Mouse (Mus musculus) adrenal gland, adult 2 months (tissue): Measurements from ENCODE around the gene Zdhhc12. TPM values are rescaled to one million over a fixed set of nuclear protein-coding genes. Genes with fewer than 3 reads are reported as not detected.
A peak's percentile ranks its signal among the peaks of the same experiment; 100 is the strongest.

Experiments
- DNase-seq: peaks from one replicate; pipeline ENCODE4 v3.0.0; 2021
- polyA plus RNA-seq: library from polyadenylated mRNA; depleted of rRNA; stranded (reverse); fragments of >200 nt; gene quantifications from 2 replicates; pipeline ENCODE4 v1.2.3, GENCODE M21; 2012
- total RNA-seq, 2 experiments: library from RNA; stranded (reverse); gene quantifications; 2 replicates each; pipeline ENCODE4 v1.2.3; 2021

Zdhhc12 gene
- total and polyA plus RNA-seq, 3 experiments: 16.2 to 120 (median 18.9) TPM

DNA sequence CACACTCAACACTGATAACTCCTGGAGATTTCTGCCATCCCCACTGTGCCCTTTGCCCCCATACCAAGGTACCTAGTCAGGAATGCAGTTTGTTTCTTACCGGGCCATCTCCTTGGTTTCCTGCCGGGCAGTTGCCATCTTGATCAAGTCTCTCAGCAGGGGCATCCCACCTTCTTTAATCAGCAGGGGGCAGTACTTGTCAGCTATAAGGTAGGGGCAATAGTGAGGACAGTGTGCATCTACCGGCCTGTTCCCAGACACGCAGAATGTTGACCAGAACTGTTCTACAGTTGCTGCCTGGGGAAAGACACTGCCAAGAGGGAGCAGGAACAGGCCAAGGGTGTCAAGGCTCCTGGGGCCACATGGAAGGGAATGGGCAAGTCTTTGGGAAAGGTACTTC is 6.8 kb upstream of the Zdhhc12 start:
- DNase-seq: no peak

DNA sequence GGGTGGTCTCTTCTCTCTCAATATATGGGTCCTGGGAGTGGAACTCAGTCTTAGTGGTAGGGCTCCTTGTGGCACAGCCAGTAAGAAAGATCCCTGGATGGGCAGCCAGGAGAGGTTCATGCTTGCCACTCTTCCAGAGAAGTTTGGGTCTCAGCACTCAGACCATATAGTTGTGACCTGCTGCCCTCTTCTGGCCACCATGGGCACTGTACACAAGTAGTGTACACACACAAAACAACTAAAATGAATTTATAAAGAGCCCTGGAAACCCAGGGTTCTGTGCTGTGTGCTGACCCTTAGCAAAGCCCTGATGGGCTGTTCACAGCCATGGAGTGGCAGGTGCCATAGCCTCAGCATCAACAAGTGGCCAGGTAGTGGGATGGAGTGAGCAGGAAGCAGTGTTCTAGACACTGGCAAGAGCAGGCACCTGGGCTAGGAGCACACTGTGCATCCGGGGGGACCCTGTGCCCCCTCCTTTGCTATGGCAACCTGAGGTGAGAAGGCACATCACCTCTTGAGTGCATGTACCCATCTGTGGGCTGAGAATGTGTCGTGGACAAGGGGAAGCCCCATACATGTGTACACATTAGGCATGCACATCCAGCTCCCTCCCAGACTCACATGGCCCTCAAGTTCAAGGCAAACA is 2.6 kb upstream of the Zdhhc12 start:
- peak; percentile 65 for DNase-seq

DNA sequence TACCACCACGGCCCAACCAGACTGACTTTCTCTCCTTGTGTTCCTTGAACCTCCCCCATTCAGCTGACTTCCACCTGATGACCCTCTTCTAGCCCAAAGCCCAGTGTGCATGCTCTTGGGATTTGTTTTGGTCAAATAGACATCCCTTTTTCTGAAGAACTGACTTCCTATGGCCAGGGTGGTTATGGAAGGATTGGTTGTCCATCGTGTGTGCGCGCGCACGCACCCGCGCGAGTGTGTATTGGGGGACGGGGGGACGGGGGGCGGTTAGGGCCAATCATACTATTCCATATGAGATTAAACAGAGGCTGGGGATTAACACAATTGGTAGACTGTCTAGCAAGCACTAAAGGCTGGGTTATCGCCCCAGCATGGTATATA is 750 bp upstream of the Zdhhc12 start:
- no peak for DNase-seq

DNA sequence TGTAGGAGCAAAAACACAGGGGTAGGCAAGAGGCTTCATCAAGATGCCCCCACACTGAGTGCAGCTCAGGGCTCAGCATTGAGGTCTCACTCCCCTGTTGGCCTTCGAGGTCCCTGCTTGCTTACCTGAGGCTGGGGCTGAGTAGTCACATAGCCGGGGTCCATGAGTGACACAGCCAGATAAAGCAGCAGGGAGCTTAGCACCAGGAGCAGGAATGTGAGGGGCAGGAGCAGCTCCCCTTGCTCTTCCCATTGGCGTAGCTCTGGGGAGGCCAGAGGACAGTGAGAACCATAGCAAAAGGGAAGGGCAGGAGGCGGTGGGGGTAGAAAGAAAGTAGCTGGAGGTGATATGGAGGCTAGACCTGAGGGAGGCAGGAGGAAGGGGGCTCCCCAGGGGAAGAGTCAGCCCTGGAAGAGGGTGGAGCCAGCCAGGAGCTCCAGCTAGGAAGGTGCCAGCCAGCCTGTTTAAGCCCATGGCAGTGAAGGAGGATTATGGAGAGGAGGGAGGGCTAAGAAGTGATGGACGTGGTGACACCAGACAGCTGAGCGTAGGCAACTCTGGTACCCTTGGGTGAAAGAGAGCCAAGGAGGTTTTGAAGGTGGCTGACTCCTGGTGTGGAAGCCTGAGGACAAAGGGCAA is 1.0 kb downstream of the Zdhhc12 start:
- no peak for DNase-seq

DNA sequence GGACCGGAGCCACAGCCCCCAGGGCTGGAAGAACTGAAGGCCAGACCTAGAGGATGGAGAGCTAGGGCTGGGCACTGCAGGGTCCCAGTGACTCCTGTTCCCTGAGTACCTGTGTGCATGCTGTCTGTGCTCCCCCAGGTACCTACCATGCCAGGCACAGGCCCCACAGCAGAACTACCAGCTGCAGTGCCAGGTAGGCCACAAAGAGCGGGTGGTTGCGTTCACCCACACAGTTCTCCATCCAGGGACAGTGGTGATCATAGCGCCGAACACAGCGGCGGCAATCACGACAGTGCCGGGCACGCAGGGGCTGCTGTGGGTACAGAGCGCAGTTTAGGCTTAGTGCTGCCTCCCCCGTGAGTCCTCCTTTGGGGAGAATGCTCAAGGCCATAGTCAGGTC is 1.9 kb downstream of the Zdhhc12 start:
- DNase-seq: no peak

DNA sequence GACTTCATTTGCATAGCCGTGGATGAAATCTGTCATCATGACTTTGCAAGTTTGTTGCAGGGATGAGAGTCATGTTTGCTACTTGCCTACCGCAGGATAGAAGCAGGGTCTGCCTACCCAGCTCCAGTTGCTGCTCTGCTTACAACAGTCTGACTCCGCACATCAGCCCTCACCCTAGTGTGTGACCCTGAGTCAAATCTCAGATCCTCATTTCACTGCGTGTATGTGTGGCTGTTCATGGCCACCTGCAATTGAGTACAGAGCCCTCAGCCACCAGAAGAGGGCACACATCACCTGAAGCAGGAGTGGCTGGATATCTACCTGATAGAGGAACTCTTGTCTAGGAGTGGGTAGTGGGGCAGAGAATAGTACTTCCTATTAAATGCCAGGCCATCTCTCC is 6.1 kb downstream of the Zdhhc12 start:
- no peak for DNase-seq

DNA sequence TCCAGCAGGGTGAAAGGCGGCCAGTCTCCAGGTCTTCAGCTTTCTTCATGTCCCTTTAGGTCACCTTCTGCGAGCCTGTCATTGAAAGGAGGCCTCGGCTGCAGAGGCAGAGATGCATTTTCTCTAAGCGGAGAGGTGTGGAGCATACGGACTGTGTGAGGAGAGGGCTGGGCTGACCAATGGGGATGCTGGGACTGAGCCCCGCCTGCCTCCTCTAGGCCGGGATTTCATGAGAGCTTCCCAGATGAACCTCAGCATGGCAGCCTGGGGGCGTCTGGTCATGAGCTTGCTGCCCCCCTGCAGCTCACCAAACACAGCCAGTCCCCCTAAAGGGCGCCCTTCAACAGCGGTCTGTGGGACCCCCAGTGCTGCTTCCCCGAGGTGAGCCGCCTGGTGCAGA is 8.8 kb downstream of the Zdhhc12 start:
- no peak for DNase-seq

DNA sequence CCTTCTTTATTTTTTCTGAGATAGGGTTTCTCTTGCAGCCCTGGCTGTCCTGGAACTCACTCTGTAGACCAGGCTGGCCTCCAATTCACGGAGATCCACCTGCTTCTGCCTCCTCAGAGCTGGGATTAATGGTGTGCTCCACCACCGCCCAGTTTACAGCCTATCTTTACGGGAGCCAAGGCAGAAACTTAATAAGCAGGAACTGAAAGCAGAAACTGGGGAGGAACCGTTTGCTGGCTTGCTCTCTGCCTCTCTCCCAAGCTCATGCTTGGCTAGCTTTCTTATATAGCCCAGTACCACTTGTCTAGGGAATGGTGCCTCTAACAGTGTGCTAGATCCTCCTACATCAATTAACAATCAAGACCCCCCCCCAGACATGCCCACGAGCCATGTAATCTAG is 9.3 kb downstream of the Zdhhc12 start:
- DNase-seq: no peak

DNA sequence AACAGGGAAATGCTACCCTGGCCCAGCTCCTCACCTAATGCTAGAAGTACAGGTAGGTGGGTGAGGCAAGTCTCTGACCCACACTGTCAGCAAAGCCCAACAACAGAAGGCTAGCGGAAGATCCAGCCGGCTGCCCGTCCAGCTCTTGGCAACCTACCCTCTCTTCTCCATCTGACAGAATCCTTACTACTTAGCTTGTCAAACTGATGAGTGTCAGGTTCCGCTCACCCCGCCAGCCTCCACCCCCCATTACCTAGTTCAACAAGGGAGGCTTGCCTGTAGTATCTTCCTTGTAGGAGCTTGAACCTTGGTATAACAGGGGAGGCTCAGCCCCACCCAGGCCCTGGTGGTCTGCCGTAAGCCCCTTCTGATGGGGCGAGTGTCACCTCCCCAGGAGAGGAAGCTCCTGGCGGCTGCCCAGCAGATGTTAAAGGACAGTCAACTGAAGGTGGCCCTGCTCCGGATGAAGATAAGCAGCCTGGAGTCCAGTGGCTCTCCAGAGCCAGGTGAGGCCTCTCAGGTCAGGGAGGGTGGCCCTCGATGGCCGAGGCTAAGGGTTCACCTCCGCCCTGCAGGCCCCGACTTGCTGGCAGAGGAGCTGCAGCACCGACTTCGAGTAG is 13.2 kb downstream of the Zdhhc12 start:
- no peak for DNase-seq

DNA sequence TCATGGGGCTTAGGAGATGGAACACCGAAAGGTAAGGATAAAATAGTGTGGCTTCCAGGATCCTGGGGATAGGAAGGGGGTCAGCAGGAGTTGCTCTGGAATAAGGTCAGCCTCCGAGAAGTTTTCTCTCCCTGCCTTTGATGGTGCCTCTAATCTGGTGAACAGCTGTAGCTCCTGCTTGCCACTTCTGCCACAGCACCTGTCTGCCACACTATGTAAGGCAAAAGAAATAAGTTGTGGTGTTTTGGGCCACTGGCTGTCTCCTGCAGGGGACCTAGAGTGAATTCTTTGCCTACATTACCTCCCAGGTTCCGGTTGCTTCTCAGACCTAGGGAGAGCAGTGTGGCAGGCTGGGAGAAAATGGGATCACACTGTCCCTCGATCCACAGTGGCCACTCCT is 14.7 kb downstream of the Zdhhc12 start:
- no peak for DNase-seq

DNA sequence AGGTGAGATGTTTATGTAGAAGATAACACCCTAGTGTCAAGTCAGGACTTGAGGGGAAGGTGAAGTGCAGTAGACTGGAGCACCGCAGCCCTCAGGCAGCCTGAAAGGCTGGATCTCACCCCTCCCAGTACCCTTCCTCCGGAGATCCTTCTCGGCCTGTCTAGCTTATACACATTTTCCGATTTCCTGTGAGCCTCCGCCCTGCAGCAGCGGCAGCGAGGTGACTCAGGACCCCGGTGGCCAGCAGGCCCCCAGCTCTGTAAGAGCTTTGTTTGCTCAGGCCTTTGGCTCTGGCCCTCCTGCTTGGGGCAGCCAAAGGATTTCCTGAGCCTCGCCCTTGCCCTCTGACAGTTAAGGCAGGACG is 15.1 kb downstream of the Zdhhc12 start:
- DNase-seq: peak; percentile 45

DNA sequence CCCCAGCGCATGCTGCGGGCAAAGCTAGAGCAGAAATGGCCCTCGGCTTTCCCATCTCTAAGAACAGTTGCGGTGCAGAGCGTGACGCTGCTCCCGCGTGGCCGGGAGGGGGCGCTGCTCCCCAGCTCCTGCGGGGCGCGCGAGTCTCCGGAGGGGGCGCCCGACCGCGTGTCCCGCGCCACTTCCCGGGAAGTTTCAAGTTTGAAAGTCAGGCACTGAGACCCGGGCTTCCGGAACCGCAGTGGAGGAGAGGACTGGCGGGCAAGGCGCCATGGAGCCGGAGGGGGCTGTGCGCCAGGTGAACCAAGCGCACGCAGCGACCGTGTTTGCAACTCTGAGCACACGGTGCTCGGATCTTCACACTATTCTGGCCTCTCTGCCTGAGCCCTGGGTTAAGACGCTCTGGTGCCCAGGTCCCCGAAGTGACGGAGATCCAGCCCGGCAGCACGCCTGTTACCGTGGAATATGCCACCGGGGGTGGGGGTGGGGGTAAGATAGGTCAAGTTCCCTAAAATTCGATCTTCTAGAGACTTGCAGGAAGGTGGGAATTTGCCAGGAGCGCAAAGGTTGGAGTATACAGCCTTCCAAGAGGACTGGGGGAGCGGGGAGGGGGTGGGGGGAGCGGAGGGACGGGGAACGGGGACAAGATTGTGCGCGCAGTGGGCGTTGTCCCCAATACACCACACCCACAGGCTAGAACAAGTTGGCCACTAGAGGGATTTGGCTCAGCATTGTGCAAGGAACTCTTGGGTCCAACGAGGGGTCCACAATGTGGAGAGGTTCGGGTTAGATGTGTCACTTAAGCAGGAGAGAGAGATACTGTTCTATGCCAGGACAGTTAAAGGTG is 15.7 kb downstream of the Zdhhc12 start, which contains the start of gene Pkn3:
Pkn3 (plus strand) TSS at position 183 of the 847 bp plus-strand sequence.
- peak; percentile 92 for DNase-seq

DNA sequence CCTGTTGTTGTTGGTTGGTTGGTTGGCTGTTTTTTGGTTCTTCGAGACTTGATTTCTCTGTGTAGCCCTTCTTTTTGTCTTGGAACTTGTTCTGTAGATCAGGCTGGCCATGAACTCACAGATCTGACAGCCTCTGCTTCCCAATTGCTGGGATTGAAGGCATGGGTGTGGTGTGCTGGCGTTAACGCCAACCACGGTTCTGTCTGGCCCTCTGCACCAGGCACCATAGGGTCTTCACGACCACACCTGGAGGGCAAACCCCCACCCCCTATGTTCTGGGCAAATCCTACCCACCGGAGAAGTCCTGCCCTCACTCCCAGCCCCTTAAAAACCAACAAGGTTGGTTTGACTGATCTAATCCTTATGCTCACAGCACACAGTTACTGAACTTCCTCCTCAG is 16.5 kb downstream of the Zdhhc12 start:
- no peak for DNase-seq

DNA sequence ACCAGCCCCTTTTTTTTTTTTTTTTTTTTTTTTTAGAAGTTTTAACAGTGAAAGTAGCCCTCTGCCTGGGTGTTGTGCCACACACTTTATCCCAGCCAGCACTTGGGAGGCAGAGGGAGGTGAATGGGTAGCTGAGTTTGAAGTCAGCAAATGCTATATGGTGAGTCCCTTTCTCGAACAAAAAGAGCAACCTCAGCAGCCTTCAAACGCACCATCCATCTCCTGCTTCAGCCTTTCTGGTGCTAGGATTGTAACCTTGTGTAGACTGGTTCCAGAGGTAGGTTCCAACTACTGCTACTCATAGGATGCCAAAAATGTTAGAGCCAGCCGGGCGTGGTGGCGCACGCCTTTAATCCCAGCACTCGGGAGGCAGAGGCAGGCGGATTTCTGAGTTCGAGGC is 17.0 kb downstream of the Zdhhc12 start:
- DNase-seq: no peak

DNA sequence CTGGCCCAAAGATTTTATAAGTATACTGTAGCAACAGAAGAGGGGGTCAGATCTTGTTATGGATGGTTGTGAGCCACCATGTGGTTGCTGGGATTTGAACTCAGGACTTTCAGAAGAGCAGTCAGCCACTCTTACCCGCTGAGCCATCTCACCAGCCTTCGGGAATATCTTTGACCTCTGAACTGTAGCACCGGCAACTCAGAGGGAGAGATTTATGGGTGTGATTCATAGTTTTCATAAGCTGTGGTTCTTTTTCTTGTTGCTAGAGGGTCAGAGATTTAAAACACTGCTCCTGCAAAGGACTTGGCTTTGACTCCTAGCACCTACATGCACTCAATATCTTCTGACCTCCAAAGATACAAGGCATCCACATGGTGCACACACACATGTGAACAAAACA is 17.8 kb downstream of the Zdhhc12 start:
- peak; percentile 57 for DNase-seq

DNA sequence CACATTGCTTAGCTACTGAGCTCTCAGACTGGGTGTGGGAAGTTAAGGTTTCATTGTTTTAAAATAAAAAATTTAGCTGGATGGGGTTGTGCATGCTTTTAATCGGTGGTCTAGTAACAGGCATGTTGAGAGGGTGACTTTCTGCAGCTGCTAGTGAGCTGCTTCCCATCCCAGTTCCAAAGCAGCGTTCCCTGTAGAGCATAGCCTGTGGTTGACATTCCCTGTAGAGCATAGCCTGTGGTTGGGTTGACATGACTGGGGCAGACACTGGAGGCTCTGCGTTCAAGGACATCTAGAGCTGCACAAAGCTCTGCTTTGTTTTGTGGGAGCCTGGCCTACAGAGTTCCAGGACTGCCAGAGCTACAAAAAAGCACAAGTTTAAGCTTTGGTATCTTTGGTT is 20.2 kb downstream of the Zdhhc12 start:
- DNase-seq: no peak

DNA sequence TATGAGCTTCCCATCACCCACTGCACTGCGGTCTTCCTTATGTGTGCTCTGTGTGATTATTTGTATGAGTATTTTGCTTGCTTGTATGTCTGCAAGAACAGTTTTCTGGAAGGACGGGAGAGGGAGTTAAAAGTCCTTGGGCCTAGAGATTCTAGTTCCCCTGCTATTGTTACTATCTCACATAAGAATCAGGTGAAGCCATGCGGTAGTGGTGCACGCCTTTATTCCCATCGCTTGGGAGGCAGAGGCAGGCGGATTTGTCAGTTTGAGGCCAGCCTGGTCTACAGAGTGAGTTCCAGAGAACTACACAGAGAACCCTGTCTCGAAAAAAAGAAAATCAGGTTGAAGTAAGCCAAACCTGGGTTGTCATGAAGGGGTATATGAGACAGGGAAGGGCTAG is 20.6 kb downstream of the Zdhhc12 start:
- DNase-seq: no peak

DNA sequence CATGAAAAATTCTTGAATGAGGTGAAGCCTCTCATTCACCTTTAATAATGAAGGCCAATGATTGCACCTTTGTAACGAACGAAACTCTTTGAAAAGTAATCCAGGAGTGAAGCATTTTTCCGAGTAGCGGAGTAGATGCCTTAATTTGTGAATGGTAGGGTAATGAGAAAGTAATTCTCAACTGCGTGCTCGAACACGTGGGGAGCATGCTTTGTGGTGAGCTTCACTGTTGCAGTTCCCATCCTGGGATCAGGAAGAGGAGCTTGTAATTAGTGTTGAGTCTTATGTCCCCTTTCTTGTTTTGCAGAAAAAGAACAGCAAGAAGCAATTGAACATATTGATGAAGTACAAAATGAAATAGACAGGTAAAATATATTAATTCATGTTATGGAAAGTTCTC is 25.5 kb downstream of the Zdhhc12 start:
- no peak for DNase-seq

DNA sequence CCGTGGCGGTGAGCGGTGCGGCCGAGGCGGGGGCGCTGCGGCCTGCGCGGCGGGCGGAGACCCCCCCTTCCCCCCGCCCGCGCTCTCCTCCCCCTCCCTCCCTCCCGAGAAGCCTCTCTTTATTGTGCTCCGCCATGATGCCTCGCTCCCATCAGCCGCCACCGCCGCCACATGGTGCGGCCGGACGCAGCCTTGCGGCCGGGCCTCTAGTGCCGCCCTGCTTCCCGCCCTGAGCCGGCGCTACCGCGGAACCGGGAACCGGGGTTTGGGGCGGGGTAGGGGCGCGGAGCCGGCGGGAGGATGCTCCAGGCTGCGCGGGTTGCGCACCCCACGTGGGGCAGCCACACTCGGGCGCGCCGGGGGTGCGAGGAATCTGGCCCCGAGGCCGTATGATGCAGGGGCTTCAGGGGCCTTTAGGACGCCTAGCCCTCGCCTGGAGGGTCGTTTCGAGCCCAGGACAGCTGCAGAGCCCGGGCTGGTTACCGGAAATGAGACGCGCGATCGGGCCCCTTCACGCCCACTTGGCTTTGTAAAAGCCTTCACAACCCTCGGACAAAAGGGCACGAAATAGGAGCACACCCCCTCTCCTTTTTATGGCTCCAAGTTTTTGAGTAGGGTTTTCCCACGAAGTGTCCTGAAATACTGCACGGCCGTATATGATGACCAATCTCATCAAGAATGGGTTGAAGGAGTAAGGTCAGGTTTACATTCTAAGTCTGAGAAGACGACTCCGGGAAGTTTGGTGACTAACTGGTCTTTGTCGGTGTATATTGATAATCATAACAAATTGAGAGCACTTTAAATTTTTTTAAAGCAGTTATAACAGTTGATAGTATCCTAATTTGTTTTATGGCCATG is 26.2 kb downstream of the Zdhhc12 start:
- DNase-seq: peak; percentile 71

DNA sequence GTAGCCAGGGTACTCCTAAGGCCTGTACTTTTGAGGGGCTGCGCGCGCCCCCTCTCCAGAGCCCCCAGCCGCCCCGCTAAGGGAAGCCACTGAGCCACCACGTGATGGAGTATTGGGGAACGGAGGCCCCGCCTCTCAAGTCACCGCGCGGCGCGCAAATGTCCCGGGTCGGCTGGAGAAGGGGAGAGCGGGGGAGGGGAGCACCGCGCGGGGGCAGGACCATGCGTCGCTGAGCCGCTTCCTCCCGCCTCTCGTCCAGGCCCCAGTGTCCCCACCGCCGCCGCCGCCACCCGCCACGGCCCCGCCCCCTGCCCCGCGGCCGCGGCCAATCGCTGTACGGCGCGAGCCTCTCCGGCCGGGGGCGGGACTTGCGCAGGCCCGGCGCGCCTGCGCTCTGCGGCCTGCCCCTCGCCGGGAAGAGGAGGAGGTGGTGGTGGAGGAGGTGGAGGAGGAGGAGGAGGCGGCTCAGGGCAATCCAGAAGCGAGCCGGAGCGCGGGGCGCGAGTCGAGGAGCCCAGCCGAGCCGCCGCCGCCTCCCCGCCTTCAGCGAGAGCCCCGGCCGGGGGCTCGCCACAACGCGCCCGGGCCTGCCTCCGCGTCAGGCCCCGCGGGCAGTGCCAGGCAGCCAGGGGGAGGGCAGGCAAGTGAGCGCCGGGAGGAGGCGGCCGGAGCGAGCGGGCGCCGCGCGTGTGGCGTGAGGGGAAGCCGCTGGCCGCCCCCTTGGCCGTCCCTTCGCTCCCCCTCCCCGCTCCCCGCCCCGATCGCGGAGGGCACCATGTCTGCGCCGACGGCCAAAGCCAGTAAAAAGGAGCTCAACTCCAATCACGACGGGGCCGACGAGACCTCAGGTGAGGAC is 27.2 kb downstream of the Zdhhc12 start:
- peak; percentile 99 for DNase-seq

DNA sequence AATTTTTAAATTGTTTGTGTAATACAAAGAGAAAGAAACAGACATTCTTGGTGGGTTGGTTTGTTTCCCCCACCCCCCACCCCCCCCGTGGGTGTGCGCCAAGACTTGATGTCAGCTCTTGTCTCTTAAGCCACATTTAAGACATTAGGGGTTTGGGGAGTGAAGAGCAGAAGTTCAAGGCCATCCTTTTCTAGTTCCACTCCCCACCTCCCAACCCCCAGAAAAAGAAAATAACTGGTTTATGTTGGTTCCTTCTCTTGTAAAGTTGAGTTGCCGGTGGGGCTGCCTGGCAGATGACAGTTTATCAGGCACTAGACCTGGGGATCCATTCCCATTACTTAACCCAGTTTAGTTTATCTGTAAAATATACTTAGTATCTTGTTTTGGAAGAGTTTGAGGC is 29.1 kb downstream of the Zdhhc12 start:
- no peak for DNase-seq
